Mouse (Mus musculus) ES-Bruce4 (cell line): Measurements from ENCODE around the gene Sptb.

ENCODE experiments used
- CTCF ChIP-seq: IDR thresholded peaks from one replicate; pipeline ENCODE4 v1.8.1; 2011; ENCODE audit warnings: low read depth, low read length
- EP300 ChIP-seq: IDR thresholded peaks from 2 replicates; pipeline ENCODE4 v1.6.1; 2011; ENCODE audit warnings: low read depth, low read length; ENCODE audit not compliant: insufficient read depth
- POLR2A ChIP-seq: IDR thresholded peaks from one replicate; pipeline ENCODE4 v1.8.1; 2011; ENCODE audit warnings: low read length; ENCODE audit not compliant: insufficient read depth

DNA sequence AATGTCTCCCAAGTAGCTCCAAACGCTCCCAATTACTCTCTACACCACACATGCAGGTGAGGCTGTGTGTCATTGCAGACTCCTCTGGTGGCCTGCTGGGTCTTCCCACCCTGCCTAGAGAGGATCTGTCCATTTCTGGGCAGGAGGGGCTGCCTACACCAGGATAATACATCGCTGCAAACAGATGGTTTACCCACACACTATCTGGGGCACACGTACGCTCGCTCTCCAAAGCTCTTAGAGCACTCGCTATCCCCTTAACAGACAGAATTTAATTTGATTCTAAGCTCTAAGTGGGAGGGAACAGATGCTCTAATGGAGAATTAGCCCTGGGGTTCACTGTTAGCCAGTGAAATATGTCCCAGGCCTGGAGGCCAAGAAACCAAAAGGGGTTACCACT, 87.0 kb downstream of the Sptb start:
- TF ChIP-seq POLR2A (no peak), CTCF (no peak), EP300 (no peak)
